Mouse (Mus musculus) urinary bladder, adult 18-20 months (tissue): ENCODE data around the gene Idi1.
"Not testable (repeated sequence)": the region's sequence is repeated elsewhere in the genome, so short reads cannot be mapped to it uniquely, and the experiment has no call there.

Source experiments
- DNase-seq, 2 experiments: peaks; one replicate each; pipeline ENCODE4 v3.0.0; 2022; ENCODE audit warnings: low spot score in 2 of 2, mixed read lengths in 2 of 2

The Idi1 gene

GRCm38 (mm10) chr13:8885445-8886184, at the start of gene Idi1:
Idi1 (plus strand) TSS chr13:8885501.
- peak; percentile 91 to 98 for DNase-seq

- no peak for DNase-seq
Measured at GRCm38 (mm10) chr13:8838394-8838793, 46.9 kb upstream of the Idi1 start.

- DNase-seq, result no peak
Measured at GRCm38 (mm10) chr13:8839111-8839510, 46.2 kb upstream of the Idi1 start.

- no peak for DNase-seq
Measured at GRCm38 (mm10) chr13:8839937-8840336, 45.4 kb upstream of the Idi1 start.

- DNase-seq, result no peak
Measured at GRCm38 (mm10) chr13:8840941-8841340, 44.4 kb upstream of the Idi1 start.

- not testable (repeated sequence) for DNase-seq
Measured at GRCm38 (mm10) chr13:8841846-8842245, 43.5 kb upstream of the Idi1 start.

- DNase-seq, result no peak
Measured at GRCm38 (mm10) chr13:8842273-8842672, 43.0 kb upstream of the Idi1 start.

- DNase-seq, result no peak
Measured at GRCm38 (mm10) chr13:8847702-8848101, 37.6 kb upstream of the Idi1 start.

GRCm38 (mm10) chr13:8849311-8849710, 36.0 kb upstream of the Idi1 start:
- no peak for DNase-seq

GRCm38 (mm10) chr13:8853424-8853823, 31.9 kb upstream of the Idi1 start:
- no peak for DNase-seq

- DNase-seq, result no peak
Measured at GRCm38 (mm10) chr13:8854769-8855168, 30.5 kb upstream of the Idi1 start.

GRCm38 (mm10) chr13:8858453-8858852, 26.8 kb upstream of the Idi1 start:
- DNase-seq, result no peak

GRCm38 (mm10) chr13:8860861-8861260, 24.4 kb upstream of the Idi1 start:
- no peak for DNase-seq

- DNase-seq, result no peak
Measured at GRCm38 (mm10) chr13:8864990-8865389, 20.3 kb upstream of the Idi1 start.

GRCm38 (mm10) chr13:8866612-8867011, 18.7 kb upstream of the Idi1 start:
- no peak for DNase-seq

- DNase-seq, result no peak
Measured at GRCm38 (mm10) chr13:8869578-8870157, 15.6 kb upstream of the Idi1 start.

GRCm38 (mm10) chr13:8870160-8870509, 15.2 kb upstream of the Idi1 start:
- no peak for DNase-seq

- peak; percentile 78 to 84 for DNase-seq
Measured at GRCm38 (mm10) chr13:8870510-8871313, 14.6 kb upstream of the Idi1 start.

GRCm38 (mm10) chr13:8871314-8871962, 13.9 kb upstream of the Idi1 start, which contains the start of gene Wdr37:
Wdr37 (minus strand) TSS chr13:8871909.
- DNase-seq, result no peak

- DNase-seq, result no peak
Measured at GRCm38 (mm10) chr13:8873776-8874175, 11.5 kb upstream of the Idi1 start.

GRCm38 (mm10) chr13:8881611-8882010, 3.7 kb upstream of the Idi1 start:
- no peak for DNase-seq

- not testable (repeated sequence) for DNase-seq
Measured at GRCm38 (mm10) chr13:8883870-8884269, 1.4 kb upstream of the Idi1 start.
